8 mouse cellular contexts compared by ENCODE assay signal in the genomic region with DNA sequence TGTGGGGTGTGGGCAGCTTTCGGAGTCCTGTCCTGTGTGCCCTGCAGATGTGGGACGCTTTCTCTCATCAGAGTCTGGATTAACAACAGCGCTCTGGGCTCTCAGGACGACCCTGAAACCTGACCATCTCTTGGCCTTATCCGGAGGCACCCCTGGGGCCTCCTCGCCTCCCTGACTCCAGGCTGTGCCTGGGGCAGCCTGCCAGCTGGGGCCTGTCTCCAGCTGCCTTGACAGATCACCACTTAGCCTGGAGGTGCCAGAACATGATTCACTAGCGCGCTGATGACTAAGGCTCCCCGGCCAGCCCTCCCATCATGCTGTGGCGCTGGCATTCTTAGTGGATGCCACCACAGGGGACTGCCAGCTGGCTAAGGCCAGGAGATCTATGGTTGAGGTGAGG. TPM values are rescaled to one million over a fixed set of nuclear protein-coding genes. Genes with fewer than 3 reads are reported as not detected.
DNase-seq lines count a peak whose midpoint lies in the region; ATAC-seq and TF ChIP-seq lines count a peak whose summit lies in the region.

No protein-coding gene starts in this region.

- TF ChIP-seq CTCF in C2C12 (IDR thresholded peaks at IDR 0.05; ENCODE audit: control insufficient read depth, insufficient read depth, insufficient read length), result no peak
- no peak for TF ChIP-seq CTCF in stomach, postnatal 0 days (IDR thresholded peaks at IDR 0.05; ENCODE audit: low read depth)

- no peaks in the 10 kb centered on the region for H3K9me3 ChIP-seq in intestine, embryonic 16.5 days (ENCODE audit: control insufficient read depth, low read length)
- no peaks in the 10 kb centered on the region for H3K9me3 ChIP-seq in stomach, postnatal 0 days (ENCODE audit: control insufficient read depth, low read length)

- no peaks in the 10 kb centered on the region for H3K79me3 ChIP-seq in C2C12 (ENCODE audit: low read depth)

- TF ChIP-seq EP300 in stomach, postnatal 0 days (optimal IDR thresholded peaks at IDR 0.05), result no peak

- no peak overlapping the region for H3K9ac ChIP-seq in intestine, embryonic 16.5 days (ENCODE audit: low read depth, low read length)
- H3K9ac ChIP-seq in stomach, postnatal 0 days (ENCODE audit: low read length), result no peak overlapping the region

- no peaks in the 10 kb centered on the region for H3K79me2 ChIP-seq in C2C12 (ENCODE audit: control insufficient read depth, insufficient read depth)

- H3K4me3 ChIP-seq in C2C12 (ENCODE audit: insufficient read depth, poor library complexity, severe bottlenecking), result no peak overlapping the region
- no peak overlapping the region for H3K4me3 ChIP-seq in intestine, embryonic 16.5 days (ENCODE audit: low read length)
- H3K4me3 ChIP-seq in stomach, postnatal 0 days (ENCODE audit: low read depth, low read length), result no peak overlapping the region

- peak overlapping the region; percentile 85 for H3K27ac ChIP-seq in intestine, embryonic 16.5 days (ENCODE audit: low read length)
- H3K27ac ChIP-seq in stomach, postnatal 0 days (replicated peaks), result peak overlapping the region; percentile 80

- WGBS in intestine, embryonic 16.5 days, result 24% methylated on average over 10 of the region's 10 CpGs
- 11% methylated on average over 10 of the region's 10 CpGs for WGBS in stomach, postnatal 0 days

- H3K27me3 ChIP-seq in C2C12 (ENCODE audit: control insufficient read depth, insufficient read depth, insufficient read length), result no peaks in the 10 kb centered on the region
- H3K27me3 ChIP-seq in intestine, embryonic 16.5 days (replicated peaks; ENCODE audit: control insufficient read depth, insufficient read depth, low read length), result no peaks in the 10 kb centered on the region
- H3K27me3 ChIP-seq in stomach, postnatal 0 days (ENCODE audit: control insufficient read depth, insufficient read depth, low read length), result no peaks in the 10 kb centered on the region

- peak; percentile 88 for DNase-seq in brain, adult 2 months (ENCODE audit: low read depth, low spot score)
- DNase-seq in gastrocnemius, postnatal 4 days (ENCODE audit: low spot score in 2 of 2), result peak; percentile 83 to 91
- DNase-seq in left cerebral cortex, adult 8-10 months (ENCODE audit: low spot score in 2 of 2), result peak; percentile 10 to 76
- peak; percentile 83 for DNase-seq in stomach, postnatal 0 days (ENCODE audit: low spot score)
- DNase-seq in thymus, postnatal 14 days, result no peak

- no peak overlapping the region for H3ac ChIP-seq in C2C12 (ENCODE audit: control insufficient read depth, insufficient read length, low read depth)

- H3K4me2 ChIP-seq in intestine, embryonic 16.5 days (ENCODE audit: low read depth, low read length), result no peak overlapping the region
- H3K4me2 ChIP-seq in stomach, postnatal 0 days (replicated peaks; ENCODE audit: low read depth), result no peak overlapping the region

- H3K4me1 ChIP-seq in intestine, embryonic 16.5 days (ENCODE audit: control insufficient read depth, insufficient read depth, low read length), result peaks cover 42% of the 10 kb centered on the region
- H3K4me1 ChIP-seq in stomach, postnatal 0 days (replicated peaks; ENCODE audit: control insufficient read depth, insufficient read depth), result peaks cover 9% of the 10 kb centered on the region

- H3K36me3 ChIP-seq in C2C12 (ENCODE audit: control insufficient read depth, insufficient read depth), result no peaks in the 10 kb centered on the region
- no peaks in the 10 kb centered on the region for H3K36me3 ChIP-seq in intestine, embryonic 16.5 days (ENCODE audit: control insufficient read depth, insufficient read depth, low read length)
- no peaks in the 10 kb centered on the region for H3K36me3 ChIP-seq in stomach, postnatal 0 days (ENCODE audit: control insufficient read depth, insufficient read depth, low read length)

- peak; percentile 81 for ATAC-seq in intestine, embryonic 16.5 days
- ATAC-seq in megakaryocyte-erythroid progenitor cell, adult 5-6 weeks (replicated peaks; ENCODE audit: low FRiP score, low TSS enrichment, poor library complexity, severe bottlenecking), result peak; percentile 56
- ATAC-seq in stomach, postnatal 0 days (ENCODE audit: low FRiP score, low TSS enrichment), result peak; percentile 89

TF ChIP-seq in C2C12, 6 proteins besides CTCF, POLR2A, EP300 and RAD21:
- no peak for TF ChIP-seq MYOG (IDR thresholded peaks at IDR 0.05; ENCODE audit: control insufficient read depth, extremely low read depth, insufficient read length)
- peak; percentile 96 for TF ChIP-seq MYOD1 (IDR thresholded peaks at IDR 0.05; ENCODE audit: control insufficient read depth, insufficient read length, low read depth)
- peak; percentile 86 for TF ChIP-seq FOSL1 (IDR thresholded peaks at IDR 0.05; ENCODE audit: insufficient read depth, low read length, poor library complexity, severe bottlenecking)
- TF ChIP-seq MAX (IDR thresholded peaks at IDR 0.05), result peak; percentile 76
- no peak for TF ChIP-seq USF1 (IDR thresholded peaks at IDR 0.05; ENCODE audit: low read depth)
TF ChIP-seq in C2C12: peak in this region for 3.

RNA-seq across cellular contexts. Expression of a gene that starts 37.1 kb away (rescaled TPM):
- polyA plus RNA-seq in C2C12 (2012; fragmentation: generic; extraction: Trizol), result 9.3 TPM
- 10 to 100 TPM; 80.3 to 83.2 TPM for total RNA-seq in gastrocnemius, postnatal 4 days (2021)
- 5.7 and 5.8 TPM in 2 replicates for polyA plus RNA-seq in intestine, embryonic 16.5 days (2015; fragmentation: Nextera tagmentation; extraction: Ambion mirVana)
- total RNA-seq in left cerebral cortex, adult 8-10 months (2022), result 10 to 100 TPM; 14.3 to 21.7 (median 18.2) TPM
- total RNA-seq in megakaryocyte-erythroid progenitor cell, adult 5-6 weeks (2014; fragmentation: Nextera tagmentation), result 4.1 and 10.3 TPM in 2 replicates
- total RNA-seq in megakaryocyte-erythroid progenitor cell, adult 5-6 weeks (2017), result 9.6 and 14.4 TPM in 2 replicates
- 18.2 and 19.8 TPM in 2 replicates for polyA plus RNA-seq in stomach, postnatal 0 days (2015; fragmentation: Nextera tagmentation; extraction: Ambion mirVana)
